Mouse (Mus musculus) kidney, embryonic 16.5 days (tissue): ENCODE data around the gene Gcc2. TPM values are rescaled to one million over a fixed set of nuclear protein-coding genes. Genes with fewer than 3 reads are reported as not detected.
"Not testable (repeated sequence)": the region's sequence is repeated elsewhere in the genome, so short reads cannot be mapped to it uniquely, and the experiment has no call there.

ENCODE experiments used
- ATAC-seq: fragments of 200-750 bp; cut with Nextera tagmentation; 2 replicates; pipeline ENCODE4 v1.8.0; 2017; ENCODE audit warnings: moderate TSS enrichment; ENCODE audit not compliant: low FRiP score, low TSS enrichment
- H3K27ac ChIP-seq: fragments of 300-500 bp; sonication (generic); 2 replicates; pipeline ENCODE4 v1.5.1; 2014; ENCODE audit warnings: low read length
- H3K27me3 ChIP-seq: fragments of 300-500 bp; sonication (generic); 2 replicates; pipeline ENCODE4 v1.6.1; 2014; ENCODE audit warnings: low read length, control low read depth, mixed read lengths; ENCODE audit not compliant: insufficient read depth
- H3K36me3 ChIP-seq: fragments of 300-500 bp; sonication (generic); 2 replicates; pipeline ENCODE4 v1.6.1; 2014; ENCODE audit warnings: low read length, control low read depth, mixed read lengths; ENCODE audit not compliant: insufficient read depth
- H3K4me1 ChIP-seq: fragments of 300-500 bp; sonication (generic); 2 replicates; pipeline ENCODE4 v1.6.1; 2014; ENCODE audit warnings: low read length, control low read depth, mixed read lengths; ENCODE audit not compliant: insufficient read depth
- H3K4me2 ChIP-seq: fragments of 300-500 bp; sonication (generic); replicated peaks from 2 replicates; pipeline ENCODE4 v1.6.1; 2014; ENCODE audit warnings: low read depth, low read length
- H3K4me3 ChIP-seq: fragments of 300-500 bp; sonication (generic); 2 replicates; pipeline ENCODE4 v1.5.1; 2014; ENCODE audit warnings: mild to moderate bottlenecking, low read length
- H3K9ac ChIP-seq: fragments of 300-500 bp; sonication (generic); replicated peaks from 2 replicates; pipeline ENCODE4 v1.6.1; 2014; ENCODE audit warnings: low read length
- H3K9me3 ChIP-seq: fragments of 300-500 bp; sonication (generic); 2 replicates; pipeline ENCODE4 v1.6.1; 2016; ENCODE audit warnings: low read length, control low read depth
- WGBS: fragments of 180-500 bp; shearing (Covaris S2); extraction: QIAGEN DNeasy Blood & Tissue Kit; methylation state at CpG from one replicate; pipeline ENCODE4 v1.1.7; 2014; 5-methylcytosine and 5-hydroxymethylcytosine counted together
- polyA plus RNA-seq: library from polyadenylated mRNA; unstranded; fragments of >200 nt; fragmentation: Nextera tagmentation; extraction: Ambion mirVana; gene quantifications from 2 replicates; pipeline ENCODE4 v1.2.1, GENCODE M21; 2015

Gene Gcc2
- polyA plus RNA-seq, 1 experiment from 2014 or later, result 49.3 TPM

GRCm38 (mm10) chr10:58231088-58231487 lies 24.2 kb upstream of the Gcc2 start:
- H3K4me2 ChIP-seq, H3K27ac ChIP-seq, H3K36me3 ChIP-seq, H3K27me3 ChIP-seq, H3K4me3 ChIP-seq, H3K9ac ChIP-seq, H3K4me1 ChIP-seq: not testable (repeated sequence)
- 85% methylated on average over 5 of the region's 7 CpGs for WGBS
- ATAC-seq, result peak; percentile 40
- H3K9me3 ChIP-seq, result peaks cover 19% of the 10 kb centered on the region

DNA sequence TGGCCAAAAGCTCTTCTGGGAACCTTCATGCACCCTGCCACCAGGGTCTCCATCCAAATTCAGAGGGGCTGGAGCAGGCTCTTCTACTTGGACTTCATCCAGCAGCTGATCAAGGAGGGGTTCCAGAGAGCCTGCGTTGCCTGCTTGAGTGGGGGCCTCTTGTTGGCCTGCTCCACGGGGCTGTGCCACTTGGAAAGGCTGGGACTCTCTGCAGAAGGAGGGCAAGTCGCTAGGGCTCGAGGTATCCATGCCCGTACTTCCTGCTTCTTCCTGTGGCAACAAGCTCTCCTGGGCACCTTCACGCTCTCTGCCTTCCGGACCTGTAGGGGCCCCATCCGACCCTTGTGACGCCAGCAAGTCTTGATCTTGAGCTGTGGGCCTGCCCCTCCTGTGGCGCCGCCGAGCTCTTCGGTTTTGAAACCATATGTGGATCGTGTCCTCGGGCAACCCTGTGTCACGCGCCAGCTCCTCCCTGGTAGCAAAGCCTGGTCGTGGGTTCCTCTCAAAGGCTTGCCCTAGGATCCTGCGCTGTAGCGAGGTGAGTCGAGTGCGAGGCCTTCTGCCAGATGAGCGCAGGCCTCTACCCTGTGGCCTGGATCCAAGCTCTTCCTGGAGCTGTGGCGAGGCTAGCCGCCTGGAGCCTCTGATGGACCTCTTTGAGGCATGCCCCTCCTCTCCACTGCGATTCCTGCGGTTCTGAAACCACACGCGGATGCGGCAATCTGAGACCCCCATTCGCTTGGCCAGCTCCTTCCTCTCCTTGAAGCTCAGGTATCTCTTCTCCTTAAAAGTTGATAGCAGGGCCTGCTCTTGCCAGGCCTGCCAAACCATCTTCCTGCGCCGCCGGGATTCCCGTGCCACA lies 23.3 kb upstream of the Gcc2 start:
- not testable (repeated sequence) for H3K4me1 ChIP-seq, H3K4me2 ChIP-seq, H3K4me3 ChIP-seq, H3K27me3 ChIP-seq, H3K9ac ChIP-seq, H3K36me3 ChIP-seq, H3K27ac ChIP-seq
- 88% methylated on average over 29 of the region's 35 CpGs for WGBS
- ATAC-seq, result peak; percentile 86
- peaks cover 15% of the 10 kb centered on the region for H3K9me3 ChIP-seq

- peak; percentile 56 for ATAC-seq
- WGBS, result 84% methylated on average over 4 of the region's 8 CpGs
- peaks cover 15% of the 10 kb centered on the region for H3K9me3 ChIP-seq
- not testable (repeated sequence) for H3K4me3 ChIP-seq, H3K9ac ChIP-seq, H3K4me1 ChIP-seq, H3K27ac ChIP-seq, H3K27me3 ChIP-seq, H3K4me2 ChIP-seq, H3K36me3 ChIP-seq
Measured at GRCm38 (mm10) chr10:58232641-58232969, 22.7 kb upstream of the Gcc2 start, which contains the start of gene Duxf3. Duxf3 (minus strand) TSS chr10:58232675.

DNA sequence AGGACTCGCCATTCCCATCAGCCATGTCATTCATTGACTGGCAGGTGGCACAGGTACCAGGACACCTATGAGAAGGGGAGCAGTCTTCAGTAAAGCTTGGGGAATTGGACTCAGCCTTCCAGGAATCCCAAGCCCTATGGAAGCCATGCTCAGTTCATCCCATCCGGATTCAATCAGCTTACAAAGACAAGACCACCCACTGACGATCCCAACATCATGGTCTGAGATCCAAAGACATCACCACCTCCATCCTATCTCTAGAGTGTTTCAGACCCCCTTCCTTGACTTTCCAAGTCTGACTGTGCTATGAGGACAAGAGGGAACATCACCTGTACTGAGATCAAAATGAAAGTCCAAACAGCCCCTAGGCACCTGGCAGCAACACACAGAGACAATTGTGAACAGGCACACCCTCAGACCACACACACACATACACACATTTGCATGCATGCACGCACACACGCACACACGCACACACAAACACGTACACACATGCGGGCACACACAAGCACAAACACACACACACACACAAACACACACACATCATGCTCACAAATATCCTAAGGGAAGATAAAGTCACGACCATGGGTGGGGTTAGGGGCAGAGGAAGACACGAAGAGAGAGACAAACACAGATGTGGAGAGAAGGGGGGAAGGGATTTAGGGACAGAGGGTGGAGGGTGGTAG lies 22.1 kb upstream of the Gcc2 start:
- not testable (repeated sequence) for H3K27me3 ChIP-seq, H3K36me3 ChIP-seq, H3K27ac ChIP-seq, H3K9ac ChIP-seq, H3K4me3 ChIP-seq, H3K4me1 ChIP-seq, H3K4me2 ChIP-seq
- H3K9me3 ChIP-seq, result peaks cover 15% of the 10 kb centered on the region
- 81% methylated on average over 9 of the region's 10 CpGs for WGBS
- ATAC-seq, result peak; percentile 47

GRCm38 (mm10) chr10:58233740-58234121 lies 21.6 kb upstream of the Gcc2 start:
- H3K4me3 ChIP-seq, H3K27ac ChIP-seq, H3K4me1 ChIP-seq, H3K9ac ChIP-seq, H3K4me2 ChIP-seq, H3K27me3 ChIP-seq, H3K36me3 ChIP-seq: not testable (repeated sequence)
- peaks cover 15% of the 10 kb centered on the region for H3K9me3 ChIP-seq
- ATAC-seq, result peak; percentile 5; the same call in 1 of the 2 replicates

GRCm38 (mm10) chr10:58234985-58235384 lies 20.3 kb upstream of the Gcc2 start:
- not testable (repeated sequence) for H3K4me2 ChIP-seq, H3K9ac ChIP-seq, H3K36me3 ChIP-seq, H3K4me1 ChIP-seq, H3K4me3 ChIP-seq, H3K27ac ChIP-seq, H3K27me3 ChIP-seq, ATAC-seq
- 89% methylated on average over 4 of the region's 4 CpGs for WGBS
- H3K9me3 ChIP-seq, result peaks cover 15% of the 10 kb centered on the region

DNA sequence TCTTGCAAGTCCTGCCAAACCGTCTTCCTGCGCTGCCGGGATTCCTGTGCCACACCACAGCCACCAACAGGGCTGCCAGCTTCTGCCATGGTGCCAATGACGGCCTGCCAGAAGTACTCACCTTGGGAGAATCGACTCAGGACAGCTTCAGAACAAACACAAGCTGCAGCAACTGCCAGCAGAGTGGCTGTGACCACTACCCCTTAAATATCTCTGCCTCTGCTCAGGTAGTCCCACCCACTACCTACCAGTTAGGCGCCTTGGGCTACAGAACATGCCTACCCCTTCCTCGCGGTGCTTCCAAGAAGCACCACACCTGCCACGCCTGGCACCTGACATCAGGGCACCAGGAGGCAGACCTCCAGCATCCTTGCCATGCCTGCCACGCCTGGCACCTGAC lies 18.7 kb upstream of the Gcc2 start, which contains the start of gene Gm4981:
Gene Gm4981, minus strand, starts transcription at position 89 of the 400 bp plus-strand sequence.
- Histone ChIP-seq H3K4me2 (no peak within 1 kb of the TSS), H3K27me3 (no peaks in the 10 kb centered on the region), H3K4me1 (no peaks in the 10 kb centered on the region), H3K27ac (no peak within 1 kb of the TSS), H3K9ac (no peak within 1 kb of the TSS), H3K36me3 (no peaks in the 10 kb centered on the region), H3K9me3 (peaks cover 10% of the 10 kb centered on the region), H3K4me3 (no peak within 1 kb of the TSS)
- ATAC-seq, result no peak
- WGBS, result 87% methylated on average over 10 of the region's 10 CpGs

- not testable (repeated sequence) for H3K9ac ChIP-seq, H3K4me1 ChIP-seq, H3K4me3 ChIP-seq, H3K27ac ChIP-seq, H3K9me3 ChIP-seq, H3K36me3 ChIP-seq, H3K4me2 ChIP-seq, H3K27me3 ChIP-seq
- WGBS, result 87% methylated on average over 8 of the region's 8 CpGs
- ATAC-seq, result peak; percentile 83
Measured at GRCm38 (mm10) chr10:58238984-58239740, 16.1 kb upstream of the Gcc2 start.

DNA sequence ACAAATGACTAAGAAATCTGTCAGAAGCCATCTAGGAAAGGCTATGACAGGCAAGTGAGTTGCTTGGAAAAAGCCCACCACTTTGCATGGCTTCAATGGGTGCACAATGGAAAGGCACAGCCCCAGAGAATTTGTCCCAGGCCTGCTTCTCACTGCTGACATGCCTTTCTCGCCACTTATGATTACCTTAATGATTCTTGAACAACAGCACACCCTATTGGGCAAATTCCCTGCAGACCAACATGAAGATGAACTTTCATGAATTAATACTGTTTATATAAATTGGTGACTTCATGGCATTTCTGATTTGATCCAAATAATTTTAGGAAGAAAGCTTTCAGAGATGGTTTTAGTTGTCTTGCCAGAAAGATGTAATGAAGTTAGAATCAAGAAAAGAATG lies 5.8 kb upstream of the Gcc2 start:
- no peak overlapping the region for H3K27ac ChIP-seq
- no peak overlapping the region for H3K4me3 ChIP-seq
- 31% methylated on average over 1 of the region's 1 CpGs for WGBS
- no peak overlapping the region for H3K9ac ChIP-seq
- no peaks in the 10 kb centered on the region for H3K27me3 ChIP-seq
- H3K4me1 ChIP-seq, result peaks cover under 1% of the 10 kb centered on the region
- H3K9me3 ChIP-seq, result no peaks in the 10 kb centered on the region
- H3K36me3 ChIP-seq, result no peaks in the 10 kb centered on the region
- no peak for ATAC-seq
- H3K4me2 ChIP-seq, result no peak overlapping the region
